Mouse (Mus musculus): ENCODE data around the gene Gpld1. TPM values are rescaled to one million over a fixed set of nuclear protein-coding genes. Genes with fewer than 3 reads are reported as not detected.

Gpld1 gene
- 5.6 and 7.9 TPM in 2 replicates for total RNA-seq (2021)
- long read RNA-seq, full-length matches to known transcripts, result 9 of 138 reads
- long read RNA-seq, partial matches to known transcripts, result 113 of 138 reads
- long read RNA-seq, other reads (novel, unspliced or antisense), result 16 of 138 reads

DNA sequence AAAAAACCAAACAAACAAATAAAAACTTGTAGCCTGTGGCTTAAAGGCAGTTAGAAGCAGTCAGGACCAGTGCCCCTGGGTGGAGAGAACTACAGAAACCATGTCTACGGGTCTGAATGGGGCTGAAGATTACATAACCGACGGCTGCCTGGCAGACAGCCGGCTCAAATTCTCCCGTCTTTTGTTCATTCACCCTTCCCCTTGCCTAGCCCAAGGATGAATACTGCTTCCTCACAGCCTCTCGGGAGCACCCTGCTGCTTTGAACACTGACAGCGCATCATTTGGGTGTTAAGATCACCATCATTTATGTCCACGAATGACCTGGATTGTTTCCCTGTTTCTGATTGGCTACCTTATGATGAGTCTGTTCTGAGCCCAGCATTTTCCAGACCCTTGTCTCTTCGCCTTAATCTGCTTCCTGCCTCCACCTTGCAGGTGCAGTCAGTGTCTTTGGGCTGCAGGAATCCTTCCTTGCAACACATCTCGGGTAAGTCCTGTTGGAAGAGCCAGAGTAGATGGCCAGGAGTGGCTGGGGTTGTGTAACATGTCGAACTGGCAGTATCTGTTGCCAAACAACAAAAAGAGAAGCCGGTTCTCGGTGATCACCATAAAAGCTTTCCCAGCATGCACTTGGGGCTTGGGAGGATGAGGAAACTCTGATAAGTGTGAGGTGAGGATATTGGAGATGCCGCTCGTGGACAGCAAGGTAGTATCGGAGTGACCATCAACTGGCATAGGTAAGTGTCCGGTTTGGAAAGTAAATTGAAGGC lies at the start of gene Gpld1:
TSS of gene Gpld1 (plus strand) at position 641 of the 771 bp plus-strand sequence.
- no peak for DNase-seq

- DNase-seq, result no peak
These were observed 49.1 kb upstream of the Gpld1 start for GRCm38 (mm10) chr13:24893880-24894279.

DNA sequence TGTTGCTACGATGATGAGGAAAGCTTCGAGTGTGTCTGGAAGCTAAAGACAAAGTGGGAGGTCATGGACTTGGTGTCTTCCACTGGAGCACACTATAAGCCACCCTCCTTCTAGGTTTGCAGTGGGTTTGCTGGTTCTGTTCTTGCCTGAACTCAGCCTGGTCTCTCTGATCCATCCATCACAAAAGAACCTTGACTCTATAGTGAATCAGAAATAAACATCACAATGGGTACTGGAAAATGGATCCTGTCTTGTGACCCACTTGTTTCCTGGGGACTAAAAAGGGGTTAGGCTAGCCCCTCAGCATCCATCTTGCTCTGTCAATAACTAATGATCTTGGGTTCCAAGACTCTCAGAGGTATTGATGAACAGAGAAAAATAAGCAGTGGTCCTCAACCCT lies 41.0 kb upstream of the Gpld1 start:
- DNase-seq, result no peak

DNA sequence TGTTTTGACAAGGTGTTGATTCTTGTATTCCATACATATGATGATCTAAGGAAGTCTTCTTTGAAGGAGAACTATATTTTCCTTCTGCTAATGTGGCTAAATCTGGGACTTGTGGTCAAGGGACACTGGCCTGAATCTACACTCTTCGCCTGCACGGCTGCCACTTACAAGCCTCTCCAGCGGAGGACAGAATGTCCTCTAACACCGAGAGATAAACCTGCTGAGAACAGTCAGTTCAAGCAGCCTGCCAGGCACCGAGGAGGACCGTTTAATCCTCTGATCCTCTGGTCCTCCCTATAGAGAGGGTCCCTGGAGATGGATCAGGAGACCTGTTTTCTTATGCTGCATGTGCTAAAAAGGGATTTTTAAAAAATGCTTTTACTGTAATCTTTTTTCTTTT lies 39.5 kb upstream of the Gpld1 start:
- DNase-seq, result no peak

GRCm38 (mm10) chr13:24905422-24905821 lies 37.5 kb upstream of the Gpld1 start:
- no peak for DNase-seq

- peak; percentile 18 for DNase-seq
These were observed 36.0 kb upstream of the Gpld1 start for GRCm38 (mm10) chr13:24906831-24907570.

DNA sequence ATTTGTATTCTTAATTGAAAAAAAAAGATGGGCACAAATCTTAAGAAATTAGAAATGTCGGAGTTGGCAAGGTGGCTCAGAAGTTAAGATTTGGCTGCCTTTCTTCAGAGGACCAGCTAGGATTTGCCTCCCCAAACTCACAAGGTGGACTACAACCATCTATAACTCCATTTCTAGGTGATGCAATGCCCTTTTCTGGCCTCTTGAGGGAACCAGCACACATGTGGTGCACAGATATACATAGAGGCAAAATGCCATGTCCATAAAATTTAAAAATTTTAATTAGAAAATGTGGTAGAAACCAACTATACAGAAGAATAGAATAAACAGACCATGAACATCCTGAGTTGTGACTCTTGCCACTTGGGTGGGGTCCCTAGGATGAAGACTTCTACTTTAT lies 33.8 kb upstream of the Gpld1 start:
- no peak for DNase-seq

DNA sequence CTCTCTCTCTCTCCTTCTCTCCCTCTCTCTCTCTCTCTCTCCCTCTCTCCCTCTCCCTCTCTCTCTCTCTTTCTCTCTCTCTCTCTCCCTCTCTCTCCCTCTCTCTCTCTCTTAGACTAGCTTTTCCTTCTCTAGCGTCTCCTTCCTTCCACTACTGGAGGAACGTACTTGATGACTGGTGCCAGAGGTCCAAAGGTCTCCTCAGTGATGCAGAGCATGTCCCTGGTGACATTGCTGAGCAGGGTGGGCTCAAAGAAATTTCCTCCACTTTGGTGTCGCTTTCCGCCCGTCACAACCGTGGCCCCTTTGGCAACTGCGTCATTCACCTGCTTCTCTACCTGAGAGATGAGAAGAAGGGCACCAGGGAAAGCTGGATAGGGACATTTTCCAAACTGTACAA lies 29.4 kb upstream of the Gpld1 start:
- DNase-seq, result no peak

DNA sequence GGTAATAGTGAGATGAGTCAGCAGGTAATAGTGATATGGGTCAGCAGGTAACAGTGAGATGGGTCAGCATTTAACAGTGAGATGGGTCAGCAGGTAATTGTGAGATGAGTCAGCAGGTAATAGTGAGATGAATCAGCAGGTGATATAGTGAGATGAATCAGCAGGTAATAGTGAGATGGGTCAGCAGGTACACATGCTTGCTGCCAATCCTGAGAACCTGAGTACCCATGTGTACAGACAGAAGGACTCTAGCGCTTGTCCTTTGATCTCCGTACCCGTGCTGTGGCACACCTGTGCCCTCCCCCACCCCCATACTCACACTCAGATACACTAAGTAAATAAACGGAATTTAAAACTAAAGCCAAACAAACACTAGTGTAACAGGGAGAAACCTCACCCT lies 28.0 kb upstream of the Gpld1 start:
- no peak for DNase-seq

- DNase-seq, result no peak
These were observed 27.1 kb upstream of the Gpld1 start for GRCm38 (mm10) chr13:24915831-24916230.

GRCm38 (mm10) chr13:24920333-24920977 lies 22.5 kb upstream of the Gpld1 start:
- DNase-seq, result peak; percentile 31

DNA sequence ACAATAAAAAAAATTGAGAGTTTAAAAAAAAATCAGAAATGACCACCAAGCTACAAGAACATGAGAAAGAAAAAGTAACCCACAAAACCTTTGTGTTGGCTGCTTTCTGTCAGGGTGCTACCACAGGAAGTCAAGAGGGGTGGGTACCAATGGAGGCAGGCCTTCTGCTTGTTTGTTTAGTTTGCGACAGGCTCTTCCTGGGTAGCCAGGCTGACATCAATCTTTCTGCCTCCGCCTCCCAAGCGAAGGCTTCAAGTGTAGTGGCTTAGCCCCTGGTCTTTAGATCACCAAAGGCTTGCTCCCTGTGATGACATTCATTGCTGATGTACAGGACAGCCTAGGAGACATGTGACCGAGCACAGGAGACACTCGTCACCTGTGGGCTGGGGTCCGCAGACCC lies 21.7 kb upstream of the Gpld1 start:
- no peak for DNase-seq

- DNase-seq, result no peak
These were observed 19.0 kb upstream of the Gpld1 start for GRCm38 (mm10) chr13:24923991-24924390.

DNA sequence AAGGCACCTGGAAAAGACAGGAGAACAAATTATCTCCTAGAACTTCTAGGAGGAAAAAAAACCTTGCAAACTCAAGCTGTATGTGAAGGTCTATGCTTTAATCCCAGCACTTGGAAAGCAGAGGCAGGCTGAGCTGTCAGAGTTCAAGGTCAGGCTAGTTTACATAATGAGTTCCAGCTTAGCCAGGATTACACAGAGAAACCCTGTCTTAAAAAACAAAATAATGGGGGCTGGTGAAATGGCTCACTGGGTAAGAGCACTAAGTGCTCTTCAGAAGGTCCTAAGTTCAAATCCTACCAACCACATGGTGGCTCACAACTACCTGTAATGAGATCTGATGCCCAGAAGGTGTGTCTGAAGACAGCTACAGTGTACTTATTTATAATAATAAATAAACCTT lies 12.4 kb upstream of the Gpld1 start:
- DNase-seq, result no peak

DNA sequence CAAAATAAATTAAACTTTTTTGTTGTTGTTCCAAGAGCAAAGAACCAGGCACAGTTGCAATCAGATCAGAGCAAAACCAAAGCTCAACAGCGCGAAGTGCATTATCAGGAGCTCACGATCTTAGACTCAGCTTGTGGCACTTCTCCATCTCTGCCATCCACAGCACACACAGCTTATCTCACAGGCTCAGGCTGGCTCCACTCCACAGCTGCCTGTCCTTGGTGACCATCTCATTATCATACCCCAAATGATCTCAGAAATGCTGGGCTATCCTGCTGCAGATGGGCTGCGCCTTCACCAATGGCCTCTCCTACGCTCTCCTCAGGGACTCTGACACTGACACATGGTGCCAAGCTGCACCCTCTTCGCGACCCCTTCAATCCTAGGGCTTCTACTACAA lies 9.8 kb upstream of the Gpld1 start:
- DNase-seq, result no peak

- no peak for DNase-seq
These were observed 6.2 kb upstream of the Gpld1 start for GRCm38 (mm10) chr13:24936772-24937107.

GRCm38 (mm10) chr13:24937108-24937838 lies 5.7 kb upstream of the Gpld1 start, which contains the start of gene Aldh5a1:
Gene Aldh5a1 (minus strand): TSS chr13:24937661.
- peak; percentile 79 for DNase-seq

DNA sequence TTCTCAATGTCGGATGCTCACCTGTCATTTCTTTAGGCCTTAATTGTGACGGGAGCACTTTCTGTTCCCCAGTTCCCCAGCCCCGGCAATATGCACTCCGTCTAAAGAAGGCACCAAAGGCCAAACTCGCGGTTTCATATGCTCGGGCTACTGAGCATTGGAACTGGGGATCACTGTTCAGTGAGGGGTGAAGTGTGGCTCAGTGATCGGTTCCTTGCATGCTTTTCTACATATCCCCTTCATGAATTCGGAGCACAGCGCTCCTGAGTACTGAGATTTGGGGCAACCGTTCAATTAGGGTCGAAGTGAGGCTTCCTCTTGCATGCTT lies 5.1 kb upstream of the Gpld1 start:
- no peak for DNase-seq

DNA sequence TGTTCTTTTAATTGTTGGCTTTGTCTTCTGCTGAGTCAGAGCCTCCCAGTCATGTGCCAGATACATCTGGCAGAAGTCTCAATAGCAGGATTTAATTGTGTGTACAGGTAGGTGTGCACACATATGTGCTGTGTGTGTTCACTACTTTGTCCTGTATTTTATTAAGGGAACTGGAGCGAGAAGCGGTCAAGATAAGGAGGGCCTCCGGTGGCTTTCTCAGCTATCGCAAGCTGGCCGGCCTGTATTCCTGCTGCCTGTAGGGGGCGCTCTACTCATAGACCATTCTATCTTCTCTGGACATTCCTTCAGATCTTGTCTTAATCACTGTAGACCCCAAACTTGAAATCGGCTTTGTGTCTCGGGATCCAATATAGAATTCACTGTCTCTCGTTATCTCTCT lies 4.3 kb upstream of the Gpld1 start:
- DNase-seq, result peak; percentile 80

GRCm38 (mm10) chr13:24939472-24939871 lies 3.5 kb upstream of the Gpld1 start:
- DNase-seq, result no peak

DNA sequence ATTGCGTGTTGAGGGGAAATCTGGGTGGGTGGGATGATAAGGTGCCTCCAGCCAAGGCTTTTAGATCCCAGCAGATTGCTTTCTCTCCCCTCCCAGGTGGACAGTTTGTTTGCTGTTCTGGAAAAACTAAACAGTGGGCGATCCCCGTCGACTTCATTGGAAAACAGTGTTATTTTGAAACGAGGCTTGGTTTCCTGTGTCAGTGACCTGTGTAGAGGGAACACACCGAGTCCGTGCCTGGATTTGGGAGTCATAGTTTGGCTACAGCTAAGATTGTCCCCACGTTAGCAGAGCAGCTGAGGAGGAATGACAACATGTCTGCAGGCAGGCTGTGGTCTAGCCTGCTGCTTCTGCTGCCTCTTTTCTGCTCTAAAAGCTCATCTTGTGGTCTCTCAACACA lies 351 bp downstream of the Gpld1 start:
- no peak for DNase-seq

DNA sequence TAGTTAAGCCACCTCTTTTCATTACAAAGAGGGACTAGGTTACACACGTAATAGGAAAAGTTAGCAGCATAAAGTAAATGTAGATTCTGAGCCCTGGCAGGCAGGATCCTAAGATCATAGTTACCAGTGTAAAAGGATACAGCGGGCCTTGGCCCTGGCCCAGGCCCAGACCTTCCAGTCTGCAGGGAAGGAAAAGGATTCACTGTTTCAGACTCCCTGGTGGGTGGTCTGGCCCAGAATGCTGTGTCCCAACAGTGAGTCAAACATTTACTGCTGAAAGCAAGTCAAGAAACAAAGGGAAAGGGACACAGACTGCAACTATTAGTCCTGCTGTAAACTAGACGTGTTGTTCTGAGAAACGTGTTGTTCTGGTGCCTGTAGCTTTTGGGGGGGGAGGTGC lies 2.6 kb downstream of the Gpld1 start:
- DNase-seq, result no peak

DNA sequence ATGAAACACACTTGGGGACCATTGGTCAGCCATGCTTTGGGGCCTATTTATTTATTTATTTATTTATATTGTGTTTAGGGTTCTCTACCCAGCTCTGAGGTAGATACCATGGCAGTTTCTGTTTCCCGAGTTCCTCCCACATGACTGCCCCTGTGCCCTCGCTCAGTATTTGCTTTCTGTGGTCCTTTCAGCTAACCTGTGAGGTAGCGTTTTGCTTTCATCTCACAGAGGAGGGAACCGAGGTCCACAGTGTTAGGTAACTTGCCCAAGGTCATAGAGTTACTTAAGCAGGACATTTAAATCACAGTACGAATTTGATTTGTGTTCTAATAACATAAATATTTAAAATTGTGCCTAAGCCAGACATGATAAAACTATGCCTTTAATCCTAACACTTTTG lies 4.2 kb downstream of the Gpld1 start:
- no peak for DNase-seq

Data from adrenal gland, postnatal 25 days (tissue).